Mouse (Mus musculus) MEL (cell line): ENCODE data around the gene Thumpd2. TPM values are rescaled to one million over a fixed set of nuclear protein-coding genes. Genes with fewer than 3 reads are reported as not detected.

Experiments
- DNase-seq: peaks from one replicate; pipeline ENCODE4 v3.0.0; 2011; ENCODE audit warnings: low read depth, low spot score
- H3K27ac ChIP-seq: 2 replicates; pipeline ENCODE4 v1.5.1; 2012; ENCODE audit warnings: low read depth, mild to moderate bottlenecking, control low read depth, low read length, moderate library complexity; ENCODE audit not compliant: control insufficient read depth
- H3K27me3 ChIP-seq, 2 experiments: fragments of 150-350 bp in 1 of 2; sonication (generic) in 1 of 2; 2 replicates each; pipeline ENCODE4 v1.6.1; 2012; ENCODE audit warnings: low read length in 2 of 2, mild to moderate bottlenecking in 2 of 2, improper control_type of control experiment in 1 of 2, moderate library complexity in 1 of 2; ENCODE audit not compliant: insufficient read depth in 2 of 2, control insufficient read depth in 1 of 2
- H3K36me3 ChIP-seq, 2 experiments: 2 replicates each; pipeline ENCODE4 v1.6.1; 2012 to 2014; ENCODE audit warnings: low read length in 2 of 2, improper control_type of control experiment in 1 of 2, inconsistent platforms in 1 of 2, mild to moderate bottlenecking in 1 of 2; ENCODE audit not compliant: insufficient read depth in 2 of 2, control insufficient read depth in 1 of 2
- H3K4me1 ChIP-seq, 2 experiments: fragments of 150-350 bp in 1 of 2; sonication (generic) in 1 of 2; 2 replicates each; pipeline ENCODE4 v1.6.1; 2012; ENCODE audit warnings: low read length in 2 of 2, improper control_type of control experiment in 1 of 2, mild to moderate bottlenecking in 1 of 2; ENCODE audit not compliant: insufficient read depth in 2 of 2, control insufficient read depth in 1 of 2
- H3K4me3 ChIP-seq, 2 experiments: fragments of 150-350 bp in 1 of 2; sonication (generic) in 1 of 2; 2 replicates each; pipeline ENCODE4 v1.5.1; 2012; ENCODE audit warnings: low read depth in 2 of 2, low read length in 2 of 2, mild to moderate bottlenecking in 2 of 2, moderate library complexity in 2 of 2, control low read depth in 1 of 2, improper control_type of control experiment in 1 of 2; ENCODE audit not compliant: control insufficient read depth in 1 of 2, insufficient read depth in 1 of 2
- H3K79me2 ChIP-seq: 2 replicates; pipeline ENCODE4 v1.6.1; 2012; ENCODE audit warnings: mild to moderate bottlenecking, low read length, moderate library complexity; ENCODE audit not compliant: control insufficient read depth, poor library complexity, insufficient read depth
- H3K9ac ChIP-seq: 2 replicates; pipeline ENCODE4 v1.6.1; 2012; ENCODE audit warnings: low read depth, mild to moderate bottlenecking, control low read depth, low read length, moderate library complexity; ENCODE audit not compliant: control insufficient read depth, poor library complexity, severe bottlenecking
- H3K9me3 ChIP-seq: fragments of 150-350 bp; sonication (generic); replicated peaks from 2 replicates; pipeline ENCODE4 v1.6.1; 2012; ENCODE audit warnings: mild to moderate bottlenecking, low read length, improper control_type of control experiment, moderate library complexity; ENCODE audit not compliant: insufficient read depth
- BHLHE40 ChIP-seq: IDR thresholded peaks from 2 replicates; pipeline ENCODE4 v1.6.1; 2012; ENCODE audit warnings: low read depth, mild to moderate bottlenecking, inconsistent platforms, low read length, improper control_type of control experiment, borderline replicate concordance
- CHD2 ChIP-seq: IDR thresholded peaks from 2 replicates; pipeline ENCODE4 v1.6.1; 2011; ENCODE audit warnings: low read length, improper control_type of control experiment
- CTCF ChIP-seq, 3 experiments: IDR thresholded peaks in 2 of 3; conservative IDR thresholded peaks in 1 of 3; 2 replicates each; pipeline ENCODE4 v1.5.1; 2011 to 2012; ENCODE audit warnings: low read length in 3 of 3, low read depth in 2 of 3, mild to moderate bottlenecking in 2 of 3, improper control_type of control experiment in 1 of 3, inconsistent platforms in 1 of 3, mixed read lengths in 1 of 3, moderate library complexity in 1 of 3; ENCODE audit not compliant: control insufficient read depth in 1 of 3, insufficient read depth in 1 of 3, poor library complexity in 1 of 3, severe bottlenecking in 1 of 3
- E2F4 ChIP-seq: IDR thresholded peaks from 2 replicates; pipeline ENCODE4 v1.6.1; 2011; ENCODE audit warnings: low read depth, low read length, improper control_type of control experiment, borderline replicate concordance
- ELF1 ChIP-seq: IDR thresholded peaks from 2 replicates; pipeline ENCODE4 v1.6.1; 2014; ENCODE audit warnings: low read depth, mild to moderate bottlenecking, inconsistent platforms, low read length, improper control_type of control experiment, moderate library complexity
- EP300 ChIP-seq, 2 experiments: IDR thresholded peaks; 2 replicates each; pipeline ENCODE4 v1.6.1; 2011; ENCODE audit warnings: improper control_type of control experiment in 2 of 2, low read length in 2 of 2, low read depth in 1 of 2, mild to moderate bottlenecking in 1 of 2
- ETS1 ChIP-seq: IDR thresholded peaks from 2 replicates; pipeline ENCODE4 v1.6.1; 2012; ENCODE audit warnings: low read depth, mild to moderate bottlenecking, inconsistent platforms, low read length, improper control_type of control experiment, moderate library complexity
- GABPA ChIP-seq: IDR thresholded peaks from 2 replicates; pipeline ENCODE4 v1.6.1; 2012; ENCODE audit warnings: low read depth, mild to moderate bottlenecking, inconsistent platforms, low read length, improper control_type of control experiment, moderate library complexity
- GATA1 ChIP-seq: IDR thresholded peaks from 2 replicates; pipeline ENCODE4 v1.6.1; 2011; ENCODE audit warnings: low read depth, low read length, improper control_type of control experiment
- HCFC1 ChIP-seq: IDR thresholded peaks from 2 replicates; pipeline ENCODE4 v1.6.1; 2012; ENCODE audit warnings: low read depth, mild to moderate bottlenecking, inconsistent platforms, low read length, improper control_type of control experiment, moderate library complexity
- JUND ChIP-seq: IDR thresholded peaks from 2 replicates; pipeline ENCODE4 v1.6.1; 2011; ENCODE audit warnings: low read depth, mild to moderate bottlenecking, improper control_type of control experiment, low read length
- KAT2A ChIP-seq: conservative IDR thresholded peaks from 2 replicates; pipeline ENCODE4 v1.6.1; 2012; ENCODE audit warnings: low read depth, low read length, improper control_type of control experiment, inconsistent platforms
- MAFK ChIP-seq: IDR thresholded peaks from 2 replicates; pipeline ENCODE4 v1.6.1; 2011; ENCODE audit warnings: low read depth, mild to moderate bottlenecking, low read length, improper control_type of control experiment, borderline replicate concordance
- MAX ChIP-seq: IDR thresholded peaks from 2 replicates; pipeline ENCODE4 v1.6.1; 2011; ENCODE audit warnings: low read length, improper control_type of control experiment
- MAZ ChIP-seq: IDR thresholded peaks from 2 replicates; pipeline ENCODE4 v1.6.1; 2012; ENCODE audit warnings: low read depth, mild to moderate bottlenecking, inconsistent platforms, low read length, improper control_type of control experiment
- MXI1 ChIP-seq: IDR thresholded peaks from 2 replicates; pipeline ENCODE4 v1.6.1; 2011; ENCODE audit warnings: mild to moderate bottlenecking, low read depth, low read length, improper control_type of control experiment
- MYB ChIP-seq: IDR thresholded peaks from 2 replicates; pipeline ENCODE4 v1.6.1; 2011; ENCODE audit warnings: mild to moderate bottlenecking, low read depth, low read length, improper control_type of control experiment
- MYC ChIP-seq: IDR thresholded peaks from 2 replicates; pipeline ENCODE4 v1.6.1; 2011; ENCODE audit warnings: low read depth, mild to moderate bottlenecking, low read length, improper control_type of control experiment, moderate library complexity
- NELFE ChIP-seq: IDR thresholded peaks from 2 replicates; pipeline ENCODE4 v1.6.1; 2011; ENCODE audit warnings: low read depth, low read length, improper control_type of control experiment
- POLR2A ChIP-seq, 2 experiments: IDR thresholded peaks; 2 replicates each; pipeline ENCODE4 v1.6.1; 2011 to 2012; ENCODE audit warnings: low read length in 2 of 2, mild to moderate bottlenecking in 2 of 2, control low read depth in 1 of 2, improper control_type of control experiment in 1 of 2, low read depth in 1 of 2, moderate library complexity in 1 of 2; ENCODE audit not compliant: control insufficient read depth in 1 of 2, insufficient read depth in 1 of 2, poor library complexity in 1 of 2
- POLR2AphosphoS2 ChIP-seq: IDR thresholded peaks from 2 replicates; pipeline ENCODE4 v1.6.1; 2011; ENCODE audit warnings: low read length, improper control_type of control experiment
- POLR2AphosphoS5 ChIP-seq: IDR thresholded peaks from 2 replicates; pipeline ENCODE4 v1.6.1; 2012; ENCODE audit warnings: low read depth, borderline replicate concordance, mild to moderate bottlenecking, inconsistent platforms, low read length, moderate library complexity, mixed read lengths
- RAD21 ChIP-seq: IDR thresholded peaks from 2 replicates; pipeline ENCODE4 v1.6.1; 2011; ENCODE audit warnings: mild to moderate bottlenecking, low read depth, low read length, improper control_type of control experiment
- RCOR1 ChIP-seq: IDR thresholded peaks from 2 replicates; pipeline ENCODE4 v1.6.1; 2012; ENCODE audit warnings: low read depth, mild to moderate bottlenecking, inconsistent platforms, low read length, improper control_type of control experiment
- SIN3A ChIP-seq: IDR thresholded peaks from 2 replicates; pipeline ENCODE4 v1.6.1; 2012; ENCODE audit warnings: low read length, improper control_type of control experiment, inconsistent platforms
- SMC3 ChIP-seq: IDR thresholded peaks from 2 replicates; pipeline ENCODE4 v1.6.1; 2011; ENCODE audit warnings: low read depth, low read length, improper control_type of control experiment
- TBP ChIP-seq: IDR thresholded peaks from 2 replicates; pipeline ENCODE4 v1.8.0; 2011; ENCODE audit warnings: low read depth, low read length, improper control_type of control experiment
- USF1 ChIP-seq: IDR thresholded peaks from 2 replicates; pipeline ENCODE4 v1.6.1; 2014; ENCODE audit warnings: low read depth, mild to moderate bottlenecking, inconsistent platforms, low read length, improper control_type of control experiment, moderate library complexity
- USF2 ChIP-seq, 2 experiments: IDR thresholded peaks; 2 replicates each; pipeline ENCODE4 v1.6.1; 2011 to 2012; ENCODE audit warnings: improper control_type of control experiment in 2 of 2, low read length in 2 of 2, borderline replicate concordance in 1 of 2, inconsistent platforms in 1 of 2, low read depth in 1 of 2, mild to moderate bottlenecking in 1 of 2; ENCODE audit not compliant: insufficient read depth in 1 of 2
- ZC3H11A ChIP-seq: IDR thresholded peaks from 2 replicates; pipeline ENCODE4 v1.6.1; 2012; ENCODE audit warnings: low read depth, mild to moderate bottlenecking, inconsistent platforms, low read length, improper control_type of control experiment
- ZMIZ1 ChIP-seq: IDR thresholded peaks from 2 replicates; pipeline ENCODE4 v1.6.1; 2012; ENCODE audit warnings: low read depth, mild to moderate bottlenecking, inconsistent platforms, low read length, improper control_type of control experiment, moderate library complexity
- polyA plus RNA-seq, 2 experiments: library from polyadenylated mRNA; stranded (reverse) in 1 of 2; unstranded in 1 of 2; fragments of >175 nt in 1 of 2; fragments of >200 nt in 1 of 2; gene quantifications; 2 replicates each; pipeline versions ENCODE4 v1.2.1 to v1.2.4; 2012; ENCODE audit warnings: low replicate concordance in 2 of 2, low read depth in 1 of 2; ENCODE audit not compliant: insufficient read length in 2 of 2, insufficient read depth in 1 of 2, missing spikeins in 1 of 2
- total RNA-seq: library from RNA; depleted of rRNA; stranded (reverse); fragments of 300-350 nt; gene quantifications from 2 replicates; pipeline ENCODE4 v1.2.3, GENCODE M21; 2012; rRNA removed

The Thumpd2 gene
- total RNA-seq (15.5 and 15.8 TPM in 2 replicates), polyA plus RNA-seq (10 to 100 TPM in 1 of 2 experiments, not detected in 1; 15.1 TPM)

- H3K36me3 ChIP-seq = peaks cover 0 to 12% of the 10 kb centered on the region in 2 experiments; a peak in 3 of 4 replicates
- TF ChIP-seq MAX (peak; percentile 87), HCFC1 (peak; percentile 59; the same call in 1 of the 2 replicates), MXI1 (no peak), SIN3A (no peak), BHLHE40 (peak; percentile 96), RAD21 (peak; percentile 60), ZC3H11A (peak; percentile 29; the same call in 1 of the 2 replicates), E2F4 (no peak), GABPA (no peak), GATA1 (no peak), MYB (no peak), POLR2AphosphoS5 (no peak), MAZ (no peak), MAFK (no peak), CHD2 (no peak), MYC (no peak), POLR2A (IDR thresholded peaks at IDR 0.05; ENCODE audit: control insufficient read depth in 1 of 2, insufficient read depth in 1 of 2, low read depth in 1 of 2, low read length in 2 of 2, poor library complexity in 1 of 2) (peak; percentile 75 to 98; a peak in 3 of 4 replicates), RCOR1 (no peak), KAT2A (no peak), SMC3 (peak; percentile 52; the same call in 1 of the 2 replicates), NELFE (peak; percentile 76), TBP (peak; percentile 40; the same call in 1 of the 2 replicates), ELF1 (no peak), CTCF (IDR thresholded peaks at IDR 0.05 in 2 of 3, conservative IDR thresholded peaks at IDR 0.05 in 1 of 3; ENCODE audit: control insufficient read depth in 1 of 3, insufficient read depth in 1 of 3, low read depth in 2 of 3, low read length in 3 of 3, poor library complexity in 1 of 3, severe bottlenecking in 1 of 3) (peak; percentile 76 to 90 (median 84)), ETS1 (no peak), EP300 (IDR thresholded peaks at IDR 0.05; ENCODE audit: low read depth in 1 of 2, low read length in 2 of 2) (no peak), ZMIZ1 (peak; percentile 40; the same call in 1 of the 2 replicates), JUND (no peak), POLR2AphosphoS2 (no peak), USF1 (peak; percentile 97), USF2 (IDR thresholded peaks at IDR 0.05; ENCODE audit: borderline replicate concordance in 1 of 2, insufficient read depth in 1 of 2, low read depth in 1 of 2, low read length in 2 of 2) (peak; percentile 60 to 80; a peak in 3 of 4 replicates)
- H3K9ac ChIP-seq = peak within 1 kb of the TSS; percentile 99
- no peaks in the 10 kb centered on the region for H3K9me3 ChIP-seq
- no peaks in the 10 kb centered on the region for H3K27me3 ChIP-seq
- peaks cover 11% of the 10 kb centered on the region for H3K79me2 ChIP-seq
- H3K4me1 ChIP-seq = peaks cover 0 to 7% of the 10 kb centered on the region in 2 experiments; a peak in 3 of 4 replicates
- peak within 1 kb of the TSS; percentile 55 for H3K27ac ChIP-seq
- DNase-seq = peak; percentile 92
- H3K4me3 ChIP-seq = peak within 1 kb of the TSS; percentile 91 to 92
Observed at GRCm38 (mm10) chr17:81064979-81065311, at the start of gene Thumpd2. TSS of gene Thumpd2 (minus strand) at chr17:81065082.
